Mouse (Mus musculus): Measurements from ENCODE around the gene Dcps. TPM values are rescaled to one million over a fixed set of nuclear protein-coding genes. Genes with fewer than 3 reads are reported as not detected.

Gene Dcps
- polyA plus RNA-seq, 1 experiment from 2014 or later: 85.6 TPM

GRCm38 (mm10) chr9:35198945-35199771 lies 23.3 kb upstream of the Dcps start:
- H3K9ac ChIP-seq (replicated peaks): peak overlapping the region; percentile 75
- peaks cover under 1% of the 10 kb centered on the region; the same call in 1 of the 2 replicates for H3K36me3 ChIP-seq
- H3K4me2 ChIP-seq: peak overlapping the region; percentile 81
- ATAC-seq (ENCODE audit: insufficient number of reproducible peaks, insufficient read depth, low FRiP score, low TSS enrichment, low read depth): peak; percentile 22; the same call in 1 of the 2 replicates
- H3K9me3 ChIP-seq: no peaks in the 10 kb centered on the region
- no peaks in the 10 kb centered on the region for H3K27me3 ChIP-seq
- WGBS: 27% methylated on average over 18 of the region's 18 CpGs
- H3K4me1 ChIP-seq (replicated peaks): peaks cover 20% of the 10 kb centered on the region; the same call in 1 of the 2 replicates
- peak overlapping the region; percentile 71 for H3K4me3 ChIP-seq (replicated peaks)
- H3K27ac ChIP-seq: peak overlapping the region; percentile 67

GRCm38 (mm10) chr9:35198351-35198750 lies 22.5 kb upstream of the Dcps start:
- Histone ChIP-seq H3K9me3 (no peaks in the 10 kb centered on the region), H3K4me1 (replicated peaks) (peaks cover 20% of the 10 kb centered on the region; the same call in 1 of the 2 replicates), H3K4me3 (replicated peaks) (no peak overlapping the region), H3K27me3 (no peaks in the 10 kb centered on the region), H3K9ac (replicated peaks) (no peak overlapping the region), H3K4me2 (peak overlapping the region; percentile 81; the same call in 1 of the 2 replicates), H3K36me3 (no peaks in the 10 kb centered on the region), H3K27ac (no peak overlapping the region)
- WGBS: 84% methylated on average over 10 of the region's 10 CpGs
- ATAC-seq (ENCODE audit: insufficient number of reproducible peaks, insufficient read depth, low FRiP score, low TSS enrichment, low read depth): no peak

GRCm38 (mm10) chr9:35197625-35198024 lies 21.8 kb upstream of the Dcps start:
- ATAC-seq (ENCODE audit: insufficient number of reproducible peaks, insufficient read depth, low FRiP score, low TSS enrichment, low read depth): no peak
- Histone ChIP-seq H3K4me3 (replicated peaks) (no peak overlapping the region), H3K27me3 (no peaks in the 10 kb centered on the region), H3K9me3 (no peaks in the 10 kb centered on the region), H3K4me1 (replicated peaks) (peaks cover 20% of the 10 kb centered on the region; the same call in 1 of the 2 replicates), H3K36me3 (no peaks in the 10 kb centered on the region), H3K9ac (replicated peaks) (no peak overlapping the region), H3K4me2 (no peak overlapping the region), H3K27ac (no peak overlapping the region)
- 87% methylated on average over 3 of the region's 3 CpGs for WGBS

GRCm38 (mm10) chr9:35194048-35194447 lies 18.2 kb upstream of the Dcps start:
- Histone ChIP-seq H3K27ac (no peak overlapping the region), H3K9ac (replicated peaks) (no peak overlapping the region), H3K36me3 (peaks cover 23% of the 10 kb centered on the region), H3K4me2 (no peak overlapping the region), H3K4me1 (replicated peaks) (peaks cover 7% of the 10 kb centered on the region; the same call in 1 of the 2 replicates), H3K9me3 (no peaks in the 10 kb centered on the region), H3K27me3 (no peaks in the 10 kb centered on the region), H3K4me3 (replicated peaks) (no peak overlapping the region)
- no peak for ATAC-seq (ENCODE audit: insufficient number of reproducible peaks, insufficient read depth, low FRiP score, low TSS enrichment, low read depth)
- WGBS: 91% methylated on average over 3 of the region's 3 CpGs

GRCm38 (mm10) chr9:35192983-35193542 lies 17.2 kb upstream of the Dcps start:
- no peaks in the 10 kb centered on the region for H3K9me3 ChIP-seq
- H3K4me2 ChIP-seq: no peak overlapping the region
- peaks cover 33% of the 10 kb centered on the region for H3K36me3 ChIP-seq
- no peak overlapping the region for H3K9ac ChIP-seq (replicated peaks)
- ATAC-seq (ENCODE audit: insufficient number of reproducible peaks, insufficient read depth, low FRiP score, low TSS enrichment, low read depth): no peak
- H3K4me3 ChIP-seq (replicated peaks): no peak overlapping the region
- no peak overlapping the region for H3K27ac ChIP-seq
- no peaks in the 10 kb centered on the region for H3K4me1 ChIP-seq (replicated peaks)
- no peaks in the 10 kb centered on the region for H3K27me3 ChIP-seq
- WGBS: 79% methylated on average over 11 of the region's 11 CpGs

GRCm38 (mm10) chr9:35188700-35189099 lies 12.8 kb upstream of the Dcps start:
- Histone ChIP-seq H3K27ac (no peak overlapping the region), H3K4me3 (replicated peaks) (no peak overlapping the region), H3K9ac (replicated peaks) (no peak overlapping the region), H3K4me1 (replicated peaks) (no peaks in the 10 kb centered on the region), H3K4me2 (no peak overlapping the region), H3K27me3 (no peaks in the 10 kb centered on the region), H3K36me3 (peaks cover 50% of the 10 kb centered on the region), H3K9me3 (no peaks in the 10 kb centered on the region)
- 82% methylated on average over 22 of the region's 22 CpGs for WGBS
- no peak for ATAC-seq (ENCODE audit: insufficient number of reproducible peaks, insufficient read depth, low FRiP score, low TSS enrichment, low read depth)

GRCm38 (mm10) chr9:35187351-35187903 lies 11.6 kb upstream of the Dcps start:
- H3K4me3 ChIP-seq (replicated peaks): no peak overlapping the region
- H3K4me2 ChIP-seq: no peak overlapping the region
- WGBS: 87% methylated on average over 10 of the region's 10 CpGs
- no peak overlapping the region for H3K9ac ChIP-seq (replicated peaks)
- H3K27ac ChIP-seq: no peak overlapping the region
- H3K4me1 ChIP-seq (replicated peaks): no peaks in the 10 kb centered on the region
- H3K27me3 ChIP-seq: no peaks in the 10 kb centered on the region
- H3K9me3 ChIP-seq: no peaks in the 10 kb centered on the region
- H3K36me3 ChIP-seq: peaks cover 50% of the 10 kb centered on the region
- ATAC-seq (ENCODE audit: insufficient number of reproducible peaks, insufficient read depth, low FRiP score, low TSS enrichment, low read depth): no peak

GRCm38 (mm10) chr9:35186430-35186829 lies 10.6 kb upstream of the Dcps start:
- WGBS: 84% methylated on average over 3 of the region's 4 CpGs
- no peaks in the 10 kb centered on the region for H3K4me1 ChIP-seq (replicated peaks)
- H3K4me3 ChIP-seq (replicated peaks): no peak overlapping the region
- H3K4me2 ChIP-seq: no peak overlapping the region
- no peaks in the 10 kb centered on the region for H3K9me3 ChIP-seq
- H3K27me3 ChIP-seq: no peaks in the 10 kb centered on the region
- no peak overlapping the region for H3K27ac ChIP-seq
- peaks cover 50% of the 10 kb centered on the region for H3K36me3 ChIP-seq
- H3K9ac ChIP-seq (replicated peaks): no peak overlapping the region
- no peak for ATAC-seq (ENCODE audit: insufficient number of reproducible peaks, insufficient read depth, low FRiP score, low TSS enrichment, low read depth)

- Histone ChIP-seq H3K27ac (no peak overlapping the region), H3K27me3 (no peaks in the 10 kb centered on the region), H3K9me3 (no peaks in the 10 kb centered on the region), H3K4me1 (replicated peaks) (no peaks in the 10 kb centered on the region), H3K36me3 (peaks cover 20% of the 10 kb centered on the region), H3K4me3 (replicated peaks) (no peak overlapping the region), H3K4me2 (no peak overlapping the region), H3K9ac (replicated peaks) (no peak overlapping the region)
- no peak for ATAC-seq (ENCODE audit: insufficient number of reproducible peaks, insufficient read depth, low FRiP score, low TSS enrichment, low read depth)
- 71% methylated on average over 5 of the region's 5 CpGs for WGBS
Measured at GRCm38 (mm10) chr9:35183359-35183758, 7.5 kb upstream of the Dcps start.

- Histone ChIP-seq H3K27me3 (no peaks in the 10 kb centered on the region), H3K9ac (replicated peaks) (no peak overlapping the region), H3K4me2 (no peak overlapping the region), H3K4me1 (replicated peaks) (no peaks in the 10 kb centered on the region), H3K4me3 (replicated peaks) (no peak overlapping the region), H3K9me3 (no peaks in the 10 kb centered on the region), H3K36me3 (peaks cover 14% of the 10 kb centered on the region), H3K27ac (no peak overlapping the region)
- no peak for ATAC-seq (ENCODE audit: insufficient number of reproducible peaks, insufficient read depth, low FRiP score, low TSS enrichment, low read depth)
- WGBS: 86% methylated on average over 2 of the region's 2 CpGs
Measured at GRCm38 (mm10) chr9:35182832-35183231, 7.0 kb upstream of the Dcps start.

GRCm38 (mm10) chr9:35176124-35176659 lies 331 bp upstream of the Dcps start:
- Histone ChIP-seq H3K4me2 (peak overlapping the region; percentile 79), H3K4me3 (replicated peaks) (peak overlapping the region; percentile 63), H3K36me3 (no peaks in the 10 kb centered on the region), H3K27me3 (no peaks in the 10 kb centered on the region), H3K4me1 (replicated peaks) (peaks cover 14% of the 10 kb centered on the region), H3K9ac (replicated peaks) (no peak overlapping the region), H3K27ac (no peak overlapping the region), H3K9me3 (no peaks in the 10 kb centered on the region)
- no peak; the same call in 1 of the 2 replicates for ATAC-seq (ENCODE audit: insufficient number of reproducible peaks, insufficient read depth, low FRiP score, low TSS enrichment, low read depth)
- WGBS: 53% methylated on average over 14 of the region's 14 CpGs

Data from limb, embryonic 12.5 days (tissue).